Mouse (Mus musculus) colon, adult 2 months (tissue): ENCODE results near the gene Ociad1. TPM values are rescaled to one million over a fixed set of nuclear protein-coding genes. Genes with fewer than 3 reads are reported as not detected.

ENCODE experiments used
- polyA plus RNA-seq: library from polyadenylated mRNA; depleted of rRNA; stranded (reverse); fragments of >200 nt; gene quantifications from 2 replicates; pipeline ENCODE4 v1.2.3, GENCODE M21; 2012; rRNA removed

Gene Ociad1
- polyA plus RNA-seq: 40.6 and 47.0 TPM in 2 replicates

GRCm38 (mm10) chr5:73292502-73293457 lies at the start of gene Ociad1:
Gene Ociad1, plus strand, starts transcription at chr5:73292784.

GRCm38 (mm10) chr5:73256352-73257065 lies 36.1 kb upstream of the Ociad1 start, which contains the start of gene Fryl:
Gene Fryl, minus strand, starts transcription at chr5:73256619.

GRCm38 (mm10) chr5:73340723-73341235 lies 48.2 kb downstream of the Ociad1 start, which contains the start of gene Ociad2:
Gene Ociad2, minus strand, starts transcription at chr5:73341028.

Other genes with a start within 250 kb of the Ociad1 start
- 158 and 166 TPM in 2 replicates for gene Fryl, start 36.2 kb upstream of the Ociad1 start, polyA plus RNA-seq
- gene Ociad2, start 48.2 kb downstream of the Ociad1 start, polyA plus RNA-seq: 12.2 and 13.3 TPM in 2 replicates
- 8.3 and 9.5 TPM in 2 replicates for gene Cwh43, start 113.3 kb downstream of the Ociad1 start, polyA plus RNA-seq
- 2.3 and 2.7 TPM in 2 replicates for gene Dcun1d4, start 188.2 kb downstream of the Ociad1 start, polyA plus RNA-seq